Mouse (Mus musculus) stomach, postnatal 0 days (tissue): ENCODE measurements around the gene Foxn2.

ENCODE experiments used
- CTCF ChIP-seq: IDR thresholded peaks from 2 replicates; pipeline ENCODE4 v1.5.1; 2016; ENCODE audit warnings: antibody characterized with exemption, low read depth, mild to moderate bottlenecking, moderate library complexity
- EP300 ChIP-seq: optimal IDR thresholded peaks from 2 replicates; pipeline ENCODE3; 2016; ENCODE audit warnings: antibody characterized with exemption

GRCm38 (mm10) chr17:88413155-88413836, 27.2 kb upstream of the Foxn2 start:
- no peak for TF ChIP-seq EP300
- no peak for TF ChIP-seq CTCF
